Mouse (Mus musculus) kidney, postnatal 36 days (tissue): ENCODE data around the gene Lamc3.

Experiments
- DNase-seq, 2 experiments: peaks; one replicate each; pipeline ENCODE4 v3.0.0; 2021 to 2022; ENCODE audit warnings: mixed read lengths in 2 of 2

The Lamc3 gene

GRCm38 (mm10) chr2:31938298-31938697 lies 51.2 kb downstream of the Lamc3 start:
- DNase-seq, result no peak

- DNase-seq, result no peak
Observed at GRCm38 (mm10) chr2:31943011-31943410, 55.9 kb downstream of the Lamc3 start.

DNA sequence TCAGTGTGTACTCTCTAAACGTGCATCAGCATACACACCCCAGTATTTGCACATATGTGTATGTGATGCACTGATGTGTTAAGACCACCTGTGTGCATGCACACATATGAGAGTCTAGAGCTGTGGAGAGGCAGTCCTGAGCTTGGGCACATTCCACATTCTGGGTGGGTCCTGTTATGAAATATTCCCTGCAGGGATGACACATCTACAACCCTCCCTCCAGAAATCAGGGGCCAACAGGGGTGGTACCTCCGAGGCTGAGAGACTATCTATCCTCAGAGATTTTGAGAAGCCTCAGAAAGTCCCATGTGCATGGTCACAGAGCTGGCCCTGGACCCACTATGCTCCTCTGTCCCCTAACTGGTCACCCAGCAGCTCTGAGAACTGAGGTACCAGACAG lies 58.5 kb downstream of the Lamc3 start:
- no peak for DNase-seq

GRCm38 (mm10) chr2:31948392-31948791 lies 61.3 kb downstream of the Lamc3 start:
- no peak for DNase-seq

- no peak for DNase-seq
Observed at GRCm38 (mm10) chr2:31948801-31949200, 61.7 kb downstream of the Lamc3 start.

DNA sequence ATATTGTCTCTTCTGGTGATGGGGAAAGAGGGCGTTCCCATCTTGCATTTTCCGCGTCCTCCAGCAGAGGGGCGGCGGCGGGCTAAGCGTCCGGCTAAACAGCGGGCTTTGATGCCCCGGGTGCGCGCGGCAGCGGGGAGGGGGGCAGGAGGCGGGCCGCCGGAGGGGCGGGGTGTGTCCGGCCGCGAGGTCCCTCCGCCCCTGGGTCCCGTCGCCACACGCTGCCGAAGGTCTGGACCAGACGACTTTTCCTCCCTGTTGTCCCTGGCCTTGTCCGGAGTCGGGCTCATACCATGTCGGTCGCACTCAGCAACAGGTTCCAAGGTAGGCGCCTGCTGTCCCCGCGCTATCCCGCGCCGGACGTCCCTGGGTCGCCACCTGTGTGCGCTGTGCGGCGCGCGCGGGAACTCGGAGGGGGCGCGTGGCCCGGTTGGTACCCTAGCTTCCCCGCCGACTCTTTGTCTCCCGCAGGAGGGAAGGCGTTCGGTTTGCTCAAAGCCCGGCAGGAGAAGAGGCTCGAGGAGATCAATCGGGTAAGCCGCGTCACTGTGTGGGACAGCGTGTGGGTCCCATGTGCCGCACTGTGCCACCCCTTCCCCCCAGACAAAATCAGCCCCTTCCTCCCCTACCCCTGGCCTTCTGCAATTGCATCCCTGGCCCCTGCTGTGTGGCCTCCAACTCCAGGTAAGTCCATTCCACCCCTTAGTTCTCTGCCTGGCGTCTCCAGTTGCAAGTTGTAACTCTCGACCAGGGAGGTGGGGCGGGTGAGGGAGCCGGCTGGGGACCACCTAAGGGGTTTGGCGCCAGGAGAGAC lies 63.2 kb downstream of the Lamc3 start, which contains the start of gene Aif1l:
TSS of gene Aif1l (plus strand) at position 82 of the 814 bp plus-strand sequence.
- DNase-seq, result peak; percentile 70 to 83

DNA sequence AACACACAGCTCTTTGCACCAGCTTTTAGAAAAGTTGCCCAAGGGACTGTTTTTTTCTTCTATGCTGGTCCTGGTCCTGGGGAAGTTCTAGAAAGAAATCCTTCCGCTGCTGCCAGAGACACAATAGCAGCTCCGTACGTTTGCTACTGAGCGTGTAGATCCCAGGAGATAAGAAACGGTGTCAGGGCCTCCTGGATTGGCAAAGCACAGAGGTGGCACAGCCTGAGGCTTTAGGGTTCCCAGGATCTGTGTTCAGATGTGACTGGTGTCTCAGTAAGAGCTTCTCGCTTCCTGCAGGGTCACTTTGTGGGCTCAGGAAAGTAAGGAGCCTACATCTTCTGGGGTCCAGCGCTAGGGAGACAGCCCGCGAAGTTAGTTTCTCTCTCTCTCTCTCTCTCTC lies 63.9 kb downstream of the Lamc3 start:
- no peak for DNase-seq

DNA sequence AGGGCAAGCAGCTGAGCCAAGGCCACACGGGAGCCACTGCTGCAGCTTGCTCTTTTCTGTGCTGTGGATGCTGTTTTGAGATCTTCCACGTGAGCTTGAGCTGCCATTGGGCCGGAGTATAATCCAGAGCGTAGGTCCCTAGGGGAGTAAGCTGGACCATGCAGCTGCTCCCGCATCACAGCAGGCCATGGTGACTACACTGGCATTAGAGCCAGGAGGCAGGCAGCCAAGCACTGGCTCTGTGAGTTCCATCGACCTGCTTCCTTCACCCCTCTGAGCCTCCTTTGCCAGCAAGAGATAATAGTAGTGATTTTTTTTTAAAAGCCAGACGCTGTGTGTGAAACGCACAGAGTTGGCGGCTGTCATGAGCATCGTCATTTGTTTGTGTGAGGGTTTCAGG lies 65.1 kb downstream of the Lamc3 start:
- DNase-seq, result no peak

- no peak for DNase-seq
Observed at GRCm38 (mm10) chr2:31952725-31953124, 65.6 kb downstream of the Lamc3 start.

GRCm38 (mm10) chr2:31953687-31954086 lies 66.6 kb downstream of the Lamc3 start:
- peak; percentile 54 to 67 for DNase-seq

DNA sequence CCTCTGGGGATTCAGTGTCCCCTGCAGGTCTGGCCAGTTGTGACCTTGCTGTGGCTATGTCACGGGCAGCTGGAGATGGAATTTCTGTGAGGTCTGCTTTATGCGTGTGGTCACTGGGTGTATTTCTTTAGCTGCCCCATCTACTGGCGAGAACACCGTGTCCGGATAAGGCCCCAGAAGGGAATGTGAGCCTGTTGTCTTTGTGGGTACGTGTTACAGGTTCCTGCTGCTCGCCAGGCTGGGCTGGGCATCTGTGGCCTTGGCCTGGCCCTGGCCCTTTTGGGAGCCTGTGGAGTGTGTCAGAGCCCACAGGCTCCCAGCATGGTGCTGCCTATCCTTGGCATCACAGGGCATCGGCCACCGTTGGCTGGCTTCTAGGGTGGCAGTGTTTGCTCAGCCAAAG lies 67.7 kb downstream of the Lamc3 start:
- DNase-seq, result peak; percentile 46 to 75

GRCm38 (mm10) chr2:31955686-31956085 lies 68.6 kb downstream of the Lamc3 start:
- no peak for DNase-seq

DNA sequence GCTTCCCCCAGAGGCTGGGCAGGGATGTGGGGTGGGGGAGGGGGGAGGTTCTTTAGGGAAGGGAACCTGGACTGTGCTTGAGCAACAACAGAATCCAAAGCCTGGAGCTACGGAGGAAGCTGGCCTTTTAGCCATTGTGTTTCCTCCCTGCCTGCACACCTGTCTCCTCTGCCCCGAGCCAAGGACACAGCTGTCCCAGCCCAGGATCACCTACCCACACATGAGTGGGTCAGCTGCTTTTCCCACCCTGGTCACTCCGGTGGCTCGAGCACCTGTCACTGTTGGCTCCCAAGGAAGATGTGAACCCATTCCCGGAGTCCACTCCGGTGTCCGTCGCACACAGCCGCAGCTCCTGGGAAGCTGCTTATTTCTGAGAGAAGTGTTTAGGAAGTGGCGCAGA lies 70.1 kb downstream of the Lamc3 start:
- DNase-seq, result no peak

DNA sequence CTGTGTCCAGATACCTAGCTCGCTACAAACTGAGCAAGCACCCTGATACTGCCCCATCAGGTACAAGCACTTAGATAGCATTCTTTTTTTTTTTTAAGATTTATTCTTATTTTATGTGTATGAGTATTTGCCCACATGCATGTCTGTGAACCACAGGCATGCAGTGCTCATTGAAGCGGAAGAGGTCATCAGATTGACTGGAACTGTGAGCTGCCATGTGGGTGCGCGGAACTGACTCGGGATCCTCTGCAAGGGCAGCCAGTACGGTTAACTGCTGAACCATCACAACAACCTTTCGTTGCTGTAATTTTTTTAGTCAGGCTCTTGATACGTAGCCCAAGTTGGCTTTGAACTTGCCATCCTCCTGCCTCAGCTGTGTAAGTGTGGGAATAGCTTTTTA lies 73.9 kb downstream of the Lamc3 start:
- DNase-seq, result peak in 1 of 2 experiments; percentile 49

GRCm38 (mm10) chr2:31961791-31962222 lies 74.7 kb downstream of the Lamc3 start:
- DNase-seq, result peak; percentile 62 to 69

GRCm38 (mm10) chr2:31962501-31963224 lies 75.6 kb downstream of the Lamc3 start:
- peak; percentile 71 to 73 for DNase-seq

GRCm38 (mm10) chr2:31963491-31963890 lies 76.4 kb downstream of the Lamc3 start:
- DNase-seq, result peak; percentile 79 to 89

DNA sequence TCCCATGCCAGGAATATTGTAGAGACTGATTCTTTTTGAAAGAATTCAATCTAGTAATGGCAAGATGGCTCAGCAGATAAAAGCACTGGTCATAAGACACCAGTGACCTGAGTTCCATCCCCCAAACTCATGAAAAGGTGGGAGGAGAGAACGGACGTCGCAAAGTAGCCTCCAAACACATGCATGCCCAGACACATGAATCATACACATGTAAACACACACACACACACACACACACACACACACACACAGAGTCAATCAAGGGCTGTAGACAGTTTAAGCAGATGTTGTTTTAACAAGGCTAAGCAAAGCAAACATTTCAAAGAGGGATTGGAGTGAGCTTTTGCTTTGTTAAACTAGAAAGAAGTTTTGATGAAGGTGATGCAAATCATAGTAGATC lies 77.1 kb downstream of the Lamc3 start:
- no peak for DNase-seq

GRCm38 (mm10) chr2:31965110-31965509 lies 78.0 kb downstream of the Lamc3 start:
- peak; percentile 76 to 88 for DNase-seq

- no peak for DNase-seq
Observed at GRCm38 (mm10) chr2:31966801-31967200, 79.7 kb downstream of the Lamc3 start.

DNA sequence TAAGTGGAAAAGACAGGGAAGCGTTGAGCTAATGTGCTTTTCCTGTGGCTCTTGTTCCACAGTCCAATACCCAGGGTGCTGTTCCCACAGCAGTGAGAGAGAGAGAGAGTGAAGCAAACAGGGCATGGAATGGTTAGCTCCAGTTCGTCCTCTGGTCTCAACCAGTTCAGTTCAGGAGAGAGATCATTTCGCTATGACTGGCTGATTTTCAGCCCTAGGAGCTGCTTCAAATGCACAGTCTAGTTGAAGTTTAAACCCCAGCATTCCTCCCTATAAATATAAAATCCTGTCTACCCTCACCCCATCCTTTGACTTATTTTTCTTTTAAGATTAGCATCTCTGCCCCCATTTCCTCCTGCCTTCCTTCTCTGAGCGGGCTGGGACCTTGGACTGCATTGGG lies 85.5 kb downstream of the Lamc3 start:
- DNase-seq, result peak; percentile 44 to 86

GRCm38 (mm10) chr2:31974141-31974808 lies 87.2 kb downstream of the Lamc3 start, which contains the start of gene Nup214:
TSS of gene Nup214 (plus strand) at chr2:31974436.
- DNase-seq, result peak; percentile 99 to 100

DNA sequence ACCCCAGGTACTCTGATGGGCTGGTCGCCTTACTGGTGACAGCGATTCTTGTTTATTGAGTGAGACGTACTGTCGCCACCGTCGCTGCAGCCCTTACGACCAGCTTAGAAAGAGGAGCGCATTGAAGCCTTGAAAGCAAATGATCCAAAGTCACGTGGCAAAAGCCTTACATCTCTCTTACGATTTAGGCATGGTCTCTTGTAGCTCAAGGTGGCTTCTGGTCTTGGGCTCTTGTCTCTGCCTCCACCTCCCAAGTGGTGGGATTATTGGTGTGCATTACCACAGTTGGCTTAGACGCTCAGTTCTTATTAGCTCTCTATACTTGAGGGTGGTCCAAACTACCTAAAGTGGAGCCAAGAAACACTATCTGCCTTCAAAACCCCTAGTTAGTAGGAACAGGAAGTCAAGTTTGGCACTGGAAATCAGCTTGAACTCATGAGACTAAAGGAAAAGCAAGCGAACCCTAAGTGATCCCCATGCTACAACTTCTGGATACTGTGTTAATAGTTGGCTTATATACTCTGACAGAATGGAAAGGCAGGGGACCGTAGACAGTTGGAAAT lies 87.8 kb downstream of the Lamc3 start:
- DNase-seq, result no peak
